Mouse (Mus musculus): ENCODE data around the gene Robo1.

GRCm38 (mm10) chr16:72834266-72834665, 526.2 kb downstream of the Robo1 start:
- TF ChIP-seq POLR2A (IDR thresholded peaks at IDR 0.05; ENCODE audit: control insufficient read depth, low read depth, low read length): no peak
- TF ChIP-seq CTCF (IDR thresholded peaks at IDR 0.05; ENCODE audit: control insufficient read depth, insufficient read depth, insufficient replicate concordance, low read depth, low read length): no peak
